Mouse (Mus musculus): ENCODE results near the gene Fgfr1op2. TPM values are rescaled to one million over a fixed set of nuclear protein-coding genes. Genes with fewer than 3 reads are reported as not detected.

The Fgfr1op2 gene
- 101 and 107 TPM in 2 replicates for polyA plus RNA-seq (2011; ENCODE audit: insufficient read length, low read depth, missing spikeins)

DNA sequence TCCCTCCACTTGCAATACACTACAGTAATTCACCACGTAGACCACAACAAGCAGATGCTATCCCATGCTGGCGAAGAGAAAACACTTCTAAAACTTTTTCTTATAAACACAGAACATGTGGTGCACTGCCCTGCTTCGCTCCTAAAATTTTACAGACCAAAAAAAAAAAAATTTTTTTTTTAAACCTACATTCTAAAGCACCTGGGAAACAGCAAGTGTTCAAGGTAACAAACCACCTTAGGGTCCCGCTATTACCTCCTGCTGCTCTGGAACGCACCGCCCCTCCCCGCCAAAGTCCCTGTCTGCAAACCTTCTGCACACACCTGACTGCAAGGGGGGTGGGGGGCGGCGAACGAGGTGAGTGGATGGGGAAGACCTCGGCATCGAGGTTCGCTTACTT, at the start of gene Fgfr1op2:
Gene Fgfr1op2 (plus strand): TSS at position 301 of the 400 bp plus-strand sequence.
- Histone ChIP-seq H3K27ac (ENCODE audit: insufficient read depth, low read length) (peak within 1 kb of the TSS; percentile 91), H3K4me3 (ENCODE audit: insufficient read depth, low read length) (peak within 1 kb of the TSS; percentile 98), H3K4me1 (ENCODE audit: control insufficient read depth, insufficient read depth, low read length) (no peaks in the 10 kb centered on the region)
- TF ChIP-seq CTCF (IDR thresholded peaks at IDR 0.05; ENCODE audit: borderline replicate concordance, insufficient read depth, low read length): no peak
- no peak for TF ChIP-seq POLR2A (IDR thresholded peaks at IDR 0.05; ENCODE audit: low read depth, low read length)

DNA sequence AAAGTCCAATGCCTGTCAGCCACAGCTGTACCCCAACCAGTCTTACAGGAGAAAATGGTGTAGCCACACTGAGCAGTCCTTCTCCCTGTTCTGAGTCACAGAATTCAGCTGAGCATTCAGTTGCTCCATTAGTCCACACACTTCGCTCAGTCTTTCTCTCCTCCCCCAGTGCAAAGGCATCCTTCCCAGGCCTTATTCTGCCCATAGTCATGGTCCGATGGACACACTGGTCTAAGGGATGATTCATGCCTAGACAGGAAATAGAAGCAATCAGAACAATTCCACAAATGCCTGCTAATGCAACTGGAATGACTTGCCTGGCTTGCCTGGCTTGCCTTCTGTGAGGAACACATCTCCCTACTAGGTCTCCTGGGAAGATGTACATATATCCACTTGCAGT, 49.5 kb upstream of the Fgfr1op2 start:
- Histone ChIP-seq H3K27ac (ENCODE audit: insufficient read depth, low read length) (peak overlapping the region; percentile 90), H3K4me3 (ENCODE audit: insufficient read depth, low read length) (no peak overlapping the region), H3K4me1 (ENCODE audit: control insufficient read depth, insufficient read depth, low read length) (peaks cover 4% of the 10 kb centered on the region; the same call in 1 of the 2 replicates)
- no peak for TF ChIP-seq CTCF (IDR thresholded peaks at IDR 0.05; ENCODE audit: borderline replicate concordance, insufficient read depth, low read length)
- TF ChIP-seq POLR2A (IDR thresholded peaks at IDR 0.05; ENCODE audit: low read depth, low read length): no peak

DNA sequence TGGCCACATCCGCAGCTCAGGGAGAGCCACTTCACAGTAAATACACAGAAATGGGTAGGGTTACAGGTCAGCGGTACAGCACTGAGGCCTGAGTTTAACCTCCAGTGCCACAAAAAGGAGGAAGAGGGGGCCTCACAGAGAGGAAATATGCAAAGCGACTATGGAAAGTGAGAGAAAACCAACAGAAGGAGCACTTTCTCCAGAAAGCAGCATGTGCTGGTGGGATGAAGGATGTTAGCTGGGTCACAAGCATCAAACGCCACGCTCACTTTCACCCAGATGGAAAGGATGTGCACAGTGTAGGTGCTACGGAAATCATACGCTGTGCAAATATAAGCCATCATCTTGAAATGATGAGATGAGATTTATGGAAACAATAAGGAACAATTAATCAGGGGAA, 46.6 kb upstream of the Fgfr1op2 start:
- Histone ChIP-seq H3K4me1 (ENCODE audit: control insufficient read depth, insufficient read depth, low read length) (peaks cover 4% of the 10 kb centered on the region; the same call in 1 of the 2 replicates), H3K27ac (ENCODE audit: insufficient read depth, low read length) (no peak overlapping the region), H3K4me3 (ENCODE audit: insufficient read depth, low read length) (no peak overlapping the region)
- no peak for TF ChIP-seq POLR2A (IDR thresholded peaks at IDR 0.05; ENCODE audit: low read depth, low read length)
- TF ChIP-seq CTCF (IDR thresholded peaks at IDR 0.05; ENCODE audit: borderline replicate concordance, insufficient read depth, low read length): no peak

DNA sequence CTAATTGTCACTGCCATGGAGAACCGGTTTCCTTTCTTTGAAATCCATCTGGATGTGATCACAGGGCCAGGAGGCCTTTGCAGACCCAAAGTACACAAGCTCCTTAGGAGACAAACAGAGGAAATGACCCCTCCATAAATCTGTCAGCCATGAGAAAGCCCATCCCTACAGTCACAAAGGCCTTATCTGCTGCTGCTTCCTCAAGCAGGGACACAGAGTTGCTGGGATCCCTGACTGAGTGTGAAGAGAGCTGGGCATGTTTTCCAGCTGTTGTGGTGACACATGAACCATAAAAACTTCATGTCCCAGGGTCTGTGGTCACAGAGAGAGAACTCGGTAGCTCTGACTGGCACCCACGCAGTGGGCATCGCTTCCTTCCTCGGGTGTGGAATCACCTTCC, 46.2 kb upstream of the Fgfr1op2 start:
- Histone ChIP-seq H3K27ac (ENCODE audit: insufficient read depth, low read length) (no peak overlapping the region), H3K4me3 (ENCODE audit: insufficient read depth, low read length) (no peak overlapping the region), H3K4me1 (ENCODE audit: control insufficient read depth, insufficient read depth, low read length) (peaks cover 4% of the 10 kb centered on the region; the same call in 1 of the 2 replicates)
- TF ChIP-seq POLR2A (IDR thresholded peaks at IDR 0.05; ENCODE audit: low read depth, low read length): no peak
- TF ChIP-seq CTCF (IDR thresholded peaks at IDR 0.05; ENCODE audit: borderline replicate concordance, insufficient read depth, low read length): no peak

DNA sequence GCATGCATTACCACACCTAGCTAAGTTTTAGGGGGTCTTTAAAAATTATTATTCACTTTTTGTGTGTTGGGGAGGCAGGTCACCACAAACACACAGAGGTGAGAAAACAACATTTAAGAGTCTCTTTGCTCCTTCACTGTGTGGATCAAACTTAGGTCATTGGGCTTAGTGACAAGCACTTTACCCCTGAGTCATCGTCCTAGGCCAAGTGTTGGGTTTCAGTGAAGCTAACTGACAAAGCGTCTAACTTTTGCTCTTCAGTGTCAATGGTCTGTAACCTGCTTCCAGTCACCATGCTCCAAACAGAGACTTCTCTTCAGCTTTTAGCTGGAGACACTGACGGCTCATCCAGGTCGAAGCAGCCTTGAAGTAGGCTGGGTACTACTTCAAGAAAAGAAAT, 43.9 kb upstream of the Fgfr1op2 start:
- Histone ChIP-seq H3K27ac (ENCODE audit: insufficient read depth, low read length) (no peak overlapping the region), H3K4me1 (ENCODE audit: control insufficient read depth, insufficient read depth, low read length) (no peaks in the 10 kb centered on the region), H3K4me3 (ENCODE audit: insufficient read depth, low read length) (no peak overlapping the region)
- TF ChIP-seq CTCF (IDR thresholded peaks at IDR 0.05; ENCODE audit: borderline replicate concordance, insufficient read depth, low read length) (no peak), POLR2A (IDR thresholded peaks at IDR 0.05; ENCODE audit: low read depth, low read length) (no peak)

DNA sequence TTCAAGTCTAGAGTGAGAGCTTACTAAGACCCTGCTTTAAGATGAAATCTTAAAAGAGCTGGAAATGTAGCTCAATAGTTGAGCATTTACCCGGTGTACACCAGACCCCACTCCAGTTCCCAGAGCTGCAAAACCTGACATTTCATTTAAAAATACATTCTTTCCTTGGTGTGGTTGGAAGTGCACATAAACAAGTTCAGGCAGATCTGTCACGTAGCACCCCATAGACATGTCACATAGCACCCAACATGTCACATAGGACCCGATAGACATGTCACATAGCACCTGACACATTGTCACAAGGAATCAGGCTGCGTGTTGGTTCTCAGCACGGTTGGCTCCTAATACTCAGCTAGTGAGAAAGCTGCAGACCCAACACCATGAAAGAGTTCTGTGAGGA, 41.5 kb upstream of the Fgfr1op2 start:
- TF ChIP-seq POLR2A (IDR thresholded peaks at IDR 0.05; ENCODE audit: low read depth, low read length) (no peak), CTCF (IDR thresholded peaks at IDR 0.05; ENCODE audit: borderline replicate concordance, insufficient read depth, low read length) (no peak)
- Histone ChIP-seq H3K4me3 (ENCODE audit: insufficient read depth, low read length) (no peak overlapping the region), H3K27ac (ENCODE audit: insufficient read depth, low read length) (no peak overlapping the region)

DNA sequence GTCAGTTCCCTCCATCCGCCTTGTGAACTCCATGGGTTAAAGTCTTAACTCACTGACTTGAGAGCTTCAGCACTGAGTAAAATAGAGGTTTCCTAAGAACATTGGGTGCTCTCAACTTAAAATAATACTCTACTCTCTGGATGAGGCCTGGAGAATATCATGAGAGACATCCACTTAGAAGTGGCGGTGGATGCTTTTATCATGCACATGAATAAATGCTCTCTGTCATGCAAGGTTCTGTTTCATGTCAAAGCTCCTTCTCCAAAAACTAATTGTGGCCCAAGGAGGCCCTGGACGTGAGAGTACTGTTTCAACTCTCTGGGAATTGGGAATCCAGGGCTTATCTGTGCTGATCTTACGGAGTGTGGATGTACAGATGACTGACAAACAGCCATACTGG, 39.9 kb upstream of the Fgfr1op2 start:
- Histone ChIP-seq H3K27ac (ENCODE audit: insufficient read depth, low read length) (no peak overlapping the region), H3K4me3 (ENCODE audit: insufficient read depth, low read length) (no peak overlapping the region), H3K4me1 (ENCODE audit: control insufficient read depth, insufficient read depth, low read length) (no peaks in the 10 kb centered on the region)
- TF ChIP-seq CTCF (IDR thresholded peaks at IDR 0.05; ENCODE audit: borderline replicate concordance, insufficient read depth, low read length) (no peak), POLR2A (IDR thresholded peaks at IDR 0.05; ENCODE audit: low read depth, low read length) (no peak)

More for the DNA sequence above, 41.5 kb upstream of the Fgfr1op2 start:
- H3K4me1 ChIP-seq (ENCODE audit: control insufficient read depth, insufficient read depth, low read length): no peaks in the 10 kb centered on the region

DNA sequence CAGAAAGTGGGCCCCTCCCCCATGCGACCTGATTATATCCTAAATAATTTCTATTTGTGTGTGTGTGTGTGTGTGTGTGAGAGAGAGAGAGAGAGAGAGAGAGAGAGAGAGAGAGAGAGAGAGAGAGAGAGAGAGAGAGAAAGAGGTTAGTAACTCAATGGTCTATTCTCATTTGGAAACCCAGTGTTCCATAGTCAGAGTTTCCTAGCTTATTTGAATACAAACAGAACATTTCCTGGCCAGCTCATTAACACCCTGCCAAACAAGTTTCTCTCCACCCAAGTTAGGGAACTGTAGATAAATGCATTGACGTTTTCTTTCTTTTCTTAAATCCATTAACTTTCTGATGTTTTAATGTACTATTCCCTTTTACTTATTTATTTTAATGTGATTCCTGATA, 38.9 kb upstream of the Fgfr1op2 start:
- H3K4me3 ChIP-seq (ENCODE audit: insufficient read depth, low read length): no peak overlapping the region
- H3K4me1 ChIP-seq (ENCODE audit: control insufficient read depth, insufficient read depth, low read length): no peaks in the 10 kb centered on the region
- TF ChIP-seq POLR2A (IDR thresholded peaks at IDR 0.05; ENCODE audit: low read depth, low read length): no peak
- TF ChIP-seq CTCF (IDR thresholded peaks at IDR 0.05; ENCODE audit: borderline replicate concordance, insufficient read depth, low read length): no peak
- no peak overlapping the region for H3K27ac ChIP-seq (ENCODE audit: insufficient read depth, low read length)

DNA sequence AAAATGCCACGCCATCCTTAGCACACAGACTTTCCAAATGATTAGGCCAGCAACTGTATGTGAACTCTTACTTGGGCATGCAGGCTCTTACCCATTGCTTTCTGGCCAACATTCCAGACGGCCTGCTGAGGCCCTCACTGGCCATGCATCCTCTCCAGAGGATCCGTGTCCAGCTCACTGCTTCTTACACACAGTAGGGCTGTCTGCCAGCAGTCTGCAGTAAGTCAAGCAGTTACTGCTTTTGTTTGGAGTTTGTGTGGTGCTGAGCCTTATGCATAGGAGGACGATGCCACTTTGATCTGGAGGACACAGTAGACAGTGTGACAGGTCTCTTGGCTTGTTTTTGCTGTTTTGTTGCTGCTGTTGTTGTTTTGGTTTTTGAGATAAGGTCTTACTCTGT, 38.3 kb upstream of the Fgfr1op2 start:
- TF ChIP-seq POLR2A (IDR thresholded peaks at IDR 0.05; ENCODE audit: low read depth, low read length): no peak
- no peak for TF ChIP-seq CTCF (IDR thresholded peaks at IDR 0.05; ENCODE audit: borderline replicate concordance, insufficient read depth, low read length)
- Histone ChIP-seq H3K4me3 (ENCODE audit: insufficient read depth, low read length) (no peak overlapping the region), H3K27ac (ENCODE audit: insufficient read depth, low read length) (no peak overlapping the region), H3K4me1 (ENCODE audit: control insufficient read depth, insufficient read depth, low read length) (no peaks in the 10 kb centered on the region)

DNA sequence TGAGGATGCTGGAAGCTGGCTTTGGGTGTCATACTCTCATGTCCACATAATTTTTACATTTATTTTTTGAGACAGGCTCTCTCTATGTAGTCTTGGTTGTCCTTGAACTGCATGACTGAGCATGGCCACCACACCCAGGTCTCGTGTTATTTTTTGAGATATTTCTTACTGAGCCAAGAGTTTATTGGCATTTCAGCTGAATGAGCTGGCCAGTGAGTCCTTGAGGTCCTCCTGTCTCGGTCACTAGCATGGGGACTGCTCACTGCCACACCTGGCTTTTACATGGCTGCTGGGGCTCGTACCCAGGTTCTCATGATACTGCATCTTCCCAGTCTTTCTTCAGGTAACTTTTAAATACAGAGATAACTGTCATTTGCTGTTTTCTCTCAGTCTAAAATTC, 36.6 kb upstream of the Fgfr1op2 start:
- Histone ChIP-seq H3K4me1 (ENCODE audit: control insufficient read depth, insufficient read depth, low read length) (no peaks in the 10 kb centered on the region), H3K4me3 (ENCODE audit: insufficient read depth, low read length) (no peak overlapping the region), H3K27ac (ENCODE audit: insufficient read depth, low read length) (no peak overlapping the region)
- TF ChIP-seq POLR2A (IDR thresholded peaks at IDR 0.05; ENCODE audit: low read depth, low read length) (no peak), CTCF (IDR thresholded peaks at IDR 0.05; ENCODE audit: borderline replicate concordance, insufficient read depth, low read length) (no peak)

DNA sequence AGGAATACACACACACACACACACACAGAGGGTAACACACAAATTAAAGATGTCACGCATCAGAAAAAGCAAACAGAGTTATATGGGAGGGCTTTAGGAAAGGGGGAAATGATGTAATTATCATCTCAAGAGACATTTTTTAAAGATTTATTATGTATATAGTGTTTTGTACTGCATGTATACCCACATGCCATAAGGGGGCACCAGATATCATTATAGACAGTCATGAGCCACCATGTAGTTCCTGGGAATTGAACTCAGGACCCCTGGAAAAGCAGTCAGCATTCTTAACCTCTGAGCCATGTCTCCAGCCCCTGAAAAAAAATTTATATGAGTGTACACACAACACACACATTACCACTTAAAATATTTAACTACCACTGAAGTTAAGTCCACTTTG, 32.4 kb upstream of the Fgfr1op2 start:
- Histone ChIP-seq H3K4me1 (ENCODE audit: control insufficient read depth, insufficient read depth, low read length) (no peaks in the 10 kb centered on the region), H3K27ac (ENCODE audit: insufficient read depth, low read length) (no peak overlapping the region), H3K4me3 (ENCODE audit: insufficient read depth, low read length) (no peak overlapping the region)
- TF ChIP-seq POLR2A (IDR thresholded peaks at IDR 0.05; ENCODE audit: low read depth, low read length): no peak
- TF ChIP-seq CTCF (IDR thresholded peaks at IDR 0.05; ENCODE audit: borderline replicate concordance, insufficient read depth, low read length): no peak
